Mouse (Mus musculus) inflammation-experienced regulatory T-cells, adult 6 months (primary cell): ENCODE measurements around the gene Gm13119. TPM values are rescaled to one million over a fixed set of nuclear protein-coding genes. Genes with fewer than 3 reads are reported as not detected.
"Not testable (repeated sequence)": the region's sequence is repeated elsewhere in the genome, so short reads cannot be mapped to it uniquely, and the experiment has no call there.

Source experiments
- ATAC-seq: one replicate; pipeline ENCODE4 v1.8.0; 2017
- polyA plus RNA-seq, 3 experiments: library from polyadenylated mRNA; unstranded; fragments of 100-300 nt; shearing (Covaris generic); gene quantifications; one replicate each; pipeline ENCODE4 v1.2.1; 2017

Gm13119 gene
- polyA plus RNA-seq, result not detected

GRCm38 (mm10) chr4:144357642-144358041 is at the start of gene Gm13119:
Gene Gm13119, plus strand, starts transcription at chr4:144357942.
- ATAC-seq, result not testable (repeated sequence)

GRCm38 (mm10) chr4:144312666-144313460 is 44.9 kb upstream of the Gm13119 start:
- ATAC-seq, result not testable (repeated sequence)

- ATAC-seq, result not testable (repeated sequence)
Observed at GRCm38 (mm10) chr4:144329949-144330348, 27.8 kb upstream of the Gm13119 start, which contains the start of gene Gm13128. Gene Gm13128, plus strand, starts transcription at chr4:144330249.

GRCm38 (mm10) chr4:144335856-144336255 is 21.9 kb upstream of the Gm13119 start:
- ATAC-seq, result not testable (repeated sequence)

- ATAC-seq, result no peak
Observed at GRCm38 (mm10) chr4:144377911-144378310, 20.2 kb downstream of the Gm13119 start, which contains the start of gene Pramef20. Gene Pramef20, minus strand, starts transcription at chr4:144377933.

GRCm38 (mm10) chr4:144396316-144396715 is 38.6 kb downstream of the Gm13119 start:
- no peak for ATAC-seq

GRCm38 (mm10) chr4:144402712-144403111 is 45.0 kb downstream of the Gm13119 start:
- no peak for ATAC-seq

- no peak for ATAC-seq
Observed at GRCm38 (mm10) chr4:144404456-144405086, 46.8 kb downstream of the Gm13119 start.

- no peak for ATAC-seq
Observed at GRCm38 (mm10) chr4:144406261-144406660, 48.5 kb downstream of the Gm13119 start.

- ATAC-seq, result no peak
Observed at GRCm38 (mm10) chr4:144408290-144408689, 50.5 kb downstream of the Gm13119 start, which contains the start of gene Pramef12. Gene Pramef12, minus strand, starts transcription at chr4:144408464.

Other genes with a start within 250 kb of the Gm13119 start
- not detected for gene Oog3, start 195.3 kb upstream of the Gm13119 start, polyA plus RNA-seq
- gene Oog2, start 167.2 kb upstream of the Gm13119 start, polyA plus RNA-seq, result not detected
- gene C87977, start 144.6 kb upstream of the Gm13119 start, polyA plus RNA-seq, result not detected
- not detected for gene Pramel5, start 77.5 kb upstream of the Gm13119 start, polyA plus RNA-seq
- gene Gm13128, start 27.7 kb upstream of the Gm13119 start, polyA plus RNA-seq, result not detected
- not detected for gene Pramef20, start 20.0 kb downstream of the Gm13119 start, polyA plus RNA-seq
- not detected for gene Pramef12, start 50.5 kb downstream of the Gm13119 start, polyA plus RNA-seq
- gene 1700012P22Rik, start 80.8 kb downstream of the Gm13119 start, polyA plus RNA-seq, result not detected
- not detected for gene Gm9944, start 95.4 kb downstream of the Gm13119 start, polyA plus RNA-seq
- gene Aadacl3, start 105.8 kb downstream of the Gm13119 start, polyA plus RNA-seq, result not detected
- gene 9430007A20Rik, start 161.9 kb downstream of the Gm13119 start, polyA plus RNA-seq, result not detected
- gene Gm13124, start 207.2 kb downstream of the Gm13119 start, polyA plus RNA-seq, result not detected